Mouse (Mus musculus): ENCODE results near the gene Gm49322. TPM values are rescaled to one million over a fixed set of nuclear protein-coding genes. Genes with fewer than 3 reads are reported as not detected.
A peak's percentile ranks its signal among the peaks of the same experiment; 100 is the strongest.

Gm49322 gene
- polyA plus RNA-seq, 1 experiment from 2014 or later = 1.1 TPM

GRCm38 (mm10) chr10:80589127-80589878 lies 16.5 kb upstream of the Gm49322 start:
- H3K4me2 ChIP-seq (ENCODE audit: low read length) = peak overlapping the region; percentile 99
- 21% methylated on average over 12 of the region's 12 CpGs for WGBS
- no peaks in the 10 kb centered on the region for H3K9me3 ChIP-seq (replicated peaks; ENCODE audit: control insufficient read depth, low read length)
- peak overlapping the region; percentile 89 for H3K4me3 ChIP-seq (ENCODE audit: low read depth, low read length)
- H3K9ac ChIP-seq (ENCODE audit: low read length) = peak overlapping the region; percentile 90
- peak overlapping the region; percentile 58; the same call in 1 of the 2 replicates for H3K27ac ChIP-seq (ENCODE audit: low read depth, low read length)
- peaks cover 9% of the 10 kb centered on the region for H3K4me1 ChIP-seq (ENCODE audit: control insufficient read depth, insufficient read depth, low read length)
- H3K27me3 ChIP-seq (replicated peaks; ENCODE audit: control insufficient read depth, insufficient read depth, low read length) = no peaks in the 10 kb centered on the region
- peaks cover 7% of the 10 kb centered on the region; the same call in 1 of the 2 replicates for H3K36me3 ChIP-seq (ENCODE audit: control insufficient read depth, insufficient read depth, low read length)
- no peak for DNase-seq (ENCODE audit: low spot score)
- no peak for ATAC-seq

- H3K4me1 ChIP-seq (ENCODE audit: control insufficient read depth, insufficient read depth, low read length) = peaks cover 9% of the 10 kb centered on the region
- peak within 1 kb of the TSS; percentile 89 for H3K4me3 ChIP-seq (ENCODE audit: low read depth, low read length)
- H3K36me3 ChIP-seq (ENCODE audit: control insufficient read depth, insufficient read depth, low read length) = peaks cover 7% of the 10 kb centered on the region; the same call in 1 of the 2 replicates
- DNase-seq (ENCODE audit: low spot score) (peak; percentile 99), ATAC-seq (peak; percentile 98)
- H3K27ac ChIP-seq (ENCODE audit: low read depth, low read length) = peak within 1 kb of the TSS; percentile 58; the same call in 1 of the 2 replicates
- H3K9me3 ChIP-seq (replicated peaks; ENCODE audit: control insufficient read depth, low read length) = no peaks in the 10 kb centered on the region
- no peaks in the 10 kb centered on the region for H3K27me3 ChIP-seq (replicated peaks; ENCODE audit: control insufficient read depth, insufficient read depth, low read length)
- H3K9ac ChIP-seq (ENCODE audit: low read length) = peak within 1 kb of the TSS; percentile 90
- under 1% methylated on average over 66 of the region's 73 CpGs for whole genome bisulfite sequencing
- peak within 1 kb of the TSS; percentile 99 for H3K4me2 ChIP-seq (ENCODE audit: low read length)
Measured at GRCm38 (mm10) chr10:80589879-80590854, 15.7 kb upstream of the Gm49322 start, which contains the start of gene Abhd17a. Abhd17a (minus strand) TSS chr10:80590341.

- no peak for DNase-seq (ENCODE audit: low spot score)
- no peaks in the 10 kb centered on the region for H3K27me3 ChIP-seq (replicated peaks; ENCODE audit: control insufficient read depth, insufficient read depth, low read length)
- ATAC-seq = no peak
- H3K27ac ChIP-seq (ENCODE audit: low read depth, low read length) = no peak overlapping the region
- H3K4me1 ChIP-seq (ENCODE audit: control insufficient read depth, insufficient read depth, low read length) = no peaks in the 10 kb centered on the region
- H3K36me3 ChIP-seq (ENCODE audit: control insufficient read depth, insufficient read depth, low read length) = no peaks in the 10 kb centered on the region
- no peak overlapping the region for H3K4me3 ChIP-seq (ENCODE audit: low read depth, low read length)
- no peaks in the 10 kb centered on the region for H3K9me3 ChIP-seq (replicated peaks; ENCODE audit: control insufficient read depth, low read length)
- WGBS = 47% methylated on average over 4 of the region's 4 CpGs
- no peak overlapping the region for H3K4me2 ChIP-seq (ENCODE audit: low read length)
- no peak overlapping the region for H3K9ac ChIP-seq (ENCODE audit: low read length)
Measured at GRCm38 (mm10) chr10:80596318-80596717, 9.5 kb upstream of the Gm49322 start.

GRCm38 (mm10) chr10:80602698-80603325 lies 3.0 kb upstream of the Gm49322 start, which contains the start of the genes Scamp4 and Adat3:
Scamp4 (plus strand) TSS chr10:80602872.
Adat3 (plus strand) TSS chr10:80602880.
- under 1% methylated on average over 54 of the region's 54 CpGs for WGBS
- peaks cover 14% of the 10 kb centered on the region for H3K4me1 ChIP-seq (ENCODE audit: control insufficient read depth, insufficient read depth, low read length)
- H3K27ac ChIP-seq (ENCODE audit: low read depth, low read length) = peak within 1 kb of the TSS; percentile 73
- DNase-seq (ENCODE audit: low spot score) (peak; percentile 98), ATAC-seq (peak; percentile 98)
- peak within 1 kb of the TSS; percentile 69 for H3K9ac ChIP-seq (ENCODE audit: low read length)
- H3K4me3 ChIP-seq (ENCODE audit: low read depth, low read length) = peak within 1 kb of the TSS; percentile 59
- H3K9me3 ChIP-seq (replicated peaks; ENCODE audit: control insufficient read depth, low read length) = no peaks in the 10 kb centered on the region
- peaks cover 17% of the 10 kb centered on the region for H3K36me3 ChIP-seq (ENCODE audit: control insufficient read depth, insufficient read depth, low read length)
- H3K4me2 ChIP-seq (ENCODE audit: low read length) = peak within 1 kb of the TSS; percentile 89
- H3K27me3 ChIP-seq (replicated peaks; ENCODE audit: control insufficient read depth, insufficient read depth, low read length) = no peaks in the 10 kb centered on the region

- Histone ChIP-seq H3K36me3 (ENCODE audit: control insufficient read depth, insufficient read depth, low read length) (peaks cover 23% of the 10 kb centered on the region), H3K4me1 (ENCODE audit: control insufficient read depth, insufficient read depth, low read length) (peaks cover 14% of the 10 kb centered on the region), H3K9me3 (replicated peaks; ENCODE audit: control insufficient read depth, low read length) (no peaks in the 10 kb centered on the region), H3K27ac (ENCODE audit: low read depth, low read length) (peak overlapping the region; percentile 73), H3K27me3 (replicated peaks; ENCODE audit: control insufficient read depth, insufficient read depth, low read length) (no peaks in the 10 kb centered on the region), H3K4me3 (ENCODE audit: low read depth, low read length) (peak overlapping the region; percentile 59), H3K9ac (ENCODE audit: low read length) (peak overlapping the region; percentile 69), H3K4me2 (ENCODE audit: low read length) (peak overlapping the region; percentile 89)
- DNase-seq (ENCODE audit: low spot score) = no peak
- 38% methylated on average over 7 of the region's 7 CpGs for WGBS
- no peak for ATAC-seq
Measured at GRCm38 (mm10) chr10:80603364-80603763, 2.5 kb upstream of the Gm49322 start.

GRCm38 (mm10) chr10:80604001-80604509 lies 1.8 kb upstream of the Gm49322 start:
- peak overlapping the region; percentile 89 for H3K4me2 ChIP-seq (ENCODE audit: low read length)
- peaks cover 30% of the 10 kb centered on the region for H3K36me3 ChIP-seq (ENCODE audit: control insufficient read depth, insufficient read depth, low read length)
- no peaks in the 10 kb centered on the region for H3K9me3 ChIP-seq (replicated peaks; ENCODE audit: control insufficient read depth, low read length)
- DNase-seq (ENCODE audit: low spot score) (no peak), ATAC-seq (no peak)
- peak overlapping the region; percentile 59; the same call in 1 of the 2 replicates for H3K4me3 ChIP-seq (ENCODE audit: low read depth, low read length)
- H3K27me3 ChIP-seq (replicated peaks; ENCODE audit: control insufficient read depth, insufficient read depth, low read length) = no peaks in the 10 kb centered on the region
- peaks cover 14% of the 10 kb centered on the region for H3K4me1 ChIP-seq (ENCODE audit: control insufficient read depth, insufficient read depth, low read length)
- WGBS = 94% methylated on average over 7 of the region's 7 CpGs
- no peak overlapping the region for H3K27ac ChIP-seq (ENCODE audit: low read depth, low read length)
- H3K9ac ChIP-seq (ENCODE audit: low read length) = peak overlapping the region; percentile 69

- Histone ChIP-seq H3K27me3 (replicated peaks; ENCODE audit: control insufficient read depth, insufficient read depth, low read length) (no peaks in the 10 kb centered on the region), H3K9ac (ENCODE audit: low read length) (no peak overlapping the region), H3K4me1 (ENCODE audit: control insufficient read depth, insufficient read depth, low read length) (peaks cover 14% of the 10 kb centered on the region), H3K4me3 (ENCODE audit: low read depth, low read length) (no peak overlapping the region), H3K4me2 (ENCODE audit: low read length) (no peak overlapping the region), H3K9me3 (replicated peaks; ENCODE audit: control insufficient read depth, low read length) (no peaks in the 10 kb centered on the region), H3K27ac (ENCODE audit: low read depth, low read length) (no peak overlapping the region), H3K36me3 (ENCODE audit: control insufficient read depth, insufficient read depth, low read length) (peaks cover 38% of the 10 kb centered on the region)
- WGBS = 91% methylated on average over 2 of the region's 2 CpGs
- no peak for DNase-seq (ENCODE audit: low spot score)
- no peak for ATAC-seq
Measured at GRCm38 (mm10) chr10:80604988-80605387, 833 bp upstream of the Gm49322 start.

GRCm38 (mm10) chr10:80606306-80606705 lies 485 bp downstream of the Gm49322 start:
- Histone ChIP-seq H3K9me3 (replicated peaks; ENCODE audit: control insufficient read depth, low read length) (no peaks in the 10 kb centered on the region), H3K4me3 (ENCODE audit: low read depth, low read length) (no peak overlapping the region), H3K4me1 (ENCODE audit: control insufficient read depth, insufficient read depth, low read length) (peaks cover 14% of the 10 kb centered on the region), H3K27ac (ENCODE audit: low read depth, low read length) (no peak overlapping the region), H3K36me3 (ENCODE audit: control insufficient read depth, insufficient read depth, low read length) (peaks cover 43% of the 10 kb centered on the region), H3K9ac (ENCODE audit: low read length) (no peak overlapping the region), H3K27me3 (replicated peaks; ENCODE audit: control insufficient read depth, insufficient read depth, low read length) (no peaks in the 10 kb centered on the region), H3K4me2 (ENCODE audit: low read length) (no peak overlapping the region)
- DNase-seq (ENCODE audit: low spot score) (no peak), ATAC-seq (no peak)
- WGBS = 91% methylated on average over 23 of the region's 23 CpGs

All from forebrain, embryonic 14.5 days (tissue).